Mouse (Mus musculus): Measurements from ENCODE around the gene Gpatch4.

The Gpatch4 gene

DNA sequence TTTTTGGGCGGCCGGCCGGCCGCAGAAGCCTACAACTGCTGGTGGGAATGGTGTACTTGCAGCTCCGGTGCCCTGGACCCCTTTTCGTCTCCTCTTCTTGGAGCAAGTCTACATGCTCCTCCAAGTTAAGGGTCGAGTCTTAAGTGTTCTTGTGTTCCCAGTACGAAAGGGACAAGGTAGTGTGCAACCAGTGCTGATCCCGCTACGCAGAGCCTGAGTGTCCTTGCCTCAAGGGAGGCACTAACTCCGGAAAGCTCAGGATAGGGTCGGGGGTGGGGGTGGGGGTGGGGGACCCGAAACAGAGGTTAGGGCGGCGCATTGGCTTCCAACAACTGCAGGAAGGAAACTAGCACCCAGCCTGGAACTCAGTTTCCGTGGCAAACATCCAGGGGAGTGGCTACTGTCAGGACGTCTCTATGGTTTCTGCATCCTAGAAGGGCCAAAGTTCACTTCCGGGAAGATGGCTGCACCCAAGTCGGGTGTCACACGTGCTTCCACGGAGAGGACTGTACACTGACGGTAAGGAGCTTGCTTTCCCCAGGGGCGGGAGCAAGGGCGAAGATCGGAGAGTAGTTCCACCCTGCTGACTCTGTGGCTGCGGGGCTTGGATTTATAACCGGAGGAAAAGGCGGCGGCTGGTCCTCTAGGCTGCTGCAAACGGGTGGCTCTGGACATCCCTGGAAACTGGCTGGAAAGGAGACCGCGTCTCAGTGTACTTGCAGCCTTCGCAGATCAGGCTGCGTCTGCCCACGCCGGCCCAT, at the start of gene Gpatch4:
Gene Gpatch4, plus strand, starts transcription at position 448 of the 761 bp plus-strand sequence.
- 9% methylated on average over 36 of the region's 36 CpGs for WGBS

- 42% methylated on average over 5 of the region's 6 CpGs for WGBS
Observed at GRCm38 (mm10) chr3:87993436-87993835, 49.5 kb upstream of the Gpatch4 start.

GRCm38 (mm10) chr3:87995331-87995730, 47.6 kb upstream of the Gpatch4 start:
- WGBS: 49% methylated on average over 11 of the region's 11 CpGs

GRCm38 (mm10) chr3:87996401-87996800, 46.5 kb upstream of the Gpatch4 start:
- 45% methylated on average over 15 of the region's 15 CpGs for WGBS

GRCm38 (mm10) chr3:87996971-87997614, 45.8 kb upstream of the Gpatch4 start:
- 5% methylated on average over 49 of the region's 49 CpGs for WGBS

- 6% methylated on average over 7 of the region's 7 CpGs for WGBS
Observed at GRCm38 (mm10) chr3:87998747-87999146, 44.2 kb upstream of the Gpatch4 start.

DNA sequence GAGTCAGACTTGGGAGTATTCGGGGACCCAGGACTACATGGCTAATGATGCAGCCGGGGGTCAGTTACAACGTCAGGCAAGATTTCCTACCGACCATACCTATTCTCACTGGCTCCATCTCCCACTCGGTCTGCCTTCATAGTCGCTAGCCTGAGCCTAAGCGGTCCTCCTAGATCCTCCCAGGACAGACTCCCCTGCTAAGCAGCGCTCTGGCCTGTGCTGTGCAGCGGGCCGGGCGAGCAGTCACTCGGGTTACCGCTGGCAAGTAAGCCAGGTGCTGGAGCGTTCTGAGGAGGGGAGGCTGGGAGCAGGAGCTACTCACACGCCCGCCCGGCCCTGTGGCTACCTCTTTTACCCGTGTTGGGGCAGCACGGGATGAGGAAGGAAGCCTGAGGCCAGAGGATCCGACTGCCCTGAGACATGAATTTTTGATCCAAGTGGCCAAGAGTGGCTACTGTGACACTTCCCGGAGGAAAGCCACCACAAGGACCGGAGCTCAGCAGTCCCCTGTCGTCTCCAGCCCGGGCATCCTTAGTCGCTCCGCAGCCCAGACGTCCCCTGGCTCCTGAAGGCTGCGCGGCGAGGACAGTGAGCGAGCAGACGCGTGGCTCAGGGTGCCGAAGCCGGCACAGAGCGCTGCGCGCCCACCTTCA, 43.5 kb upstream of the Gpatch4 start:
- WGBS: 2% methylated on average over 38 of the region's 38 CpGs

DNA sequence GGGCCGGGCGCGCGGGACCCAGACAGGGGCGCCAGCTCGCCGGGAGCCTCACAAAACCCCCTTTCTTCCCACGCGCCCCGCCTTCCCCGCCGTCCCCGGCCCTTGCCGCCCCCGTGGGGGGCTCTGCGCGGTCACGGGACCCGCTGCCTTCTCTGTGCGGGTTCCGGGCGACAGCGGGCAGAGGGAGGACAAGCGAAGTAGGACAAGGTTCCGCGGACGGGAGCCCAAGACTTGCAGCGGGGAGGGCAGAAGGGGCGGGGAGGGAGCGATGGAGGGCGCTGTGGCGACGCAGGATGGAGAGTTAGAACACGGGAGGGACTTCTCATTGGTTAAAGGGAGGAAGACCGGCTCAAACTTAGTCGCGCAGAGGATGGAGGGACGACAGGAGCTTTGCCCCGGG, 42.7 kb upstream of the Gpatch4 start, which contains the start of gene Bcan:
Gene Bcan, minus strand, starts transcription at position 50 of the 400 bp plus-strand sequence.
- 1% methylated on average over 39 of the region's 39 CpGs for WGBS

- 26% methylated on average over 11 of the region's 11 CpGs for WGBS
Observed at GRCm38 (mm10) chr3:88000816-88001595, 41.9 kb upstream of the Gpatch4 start.

- 20% methylated on average over 17 of the region's 17 CpGs for WGBS
Observed at GRCm38 (mm10) chr3:88002291-88002976, 40.5 kb upstream of the Gpatch4 start.

GRCm38 (mm10) chr3:88005822-88006786, 36.8 kb upstream of the Gpatch4 start:
- WGBS: 84% methylated on average over 18 of the region's 18 CpGs

DNA sequence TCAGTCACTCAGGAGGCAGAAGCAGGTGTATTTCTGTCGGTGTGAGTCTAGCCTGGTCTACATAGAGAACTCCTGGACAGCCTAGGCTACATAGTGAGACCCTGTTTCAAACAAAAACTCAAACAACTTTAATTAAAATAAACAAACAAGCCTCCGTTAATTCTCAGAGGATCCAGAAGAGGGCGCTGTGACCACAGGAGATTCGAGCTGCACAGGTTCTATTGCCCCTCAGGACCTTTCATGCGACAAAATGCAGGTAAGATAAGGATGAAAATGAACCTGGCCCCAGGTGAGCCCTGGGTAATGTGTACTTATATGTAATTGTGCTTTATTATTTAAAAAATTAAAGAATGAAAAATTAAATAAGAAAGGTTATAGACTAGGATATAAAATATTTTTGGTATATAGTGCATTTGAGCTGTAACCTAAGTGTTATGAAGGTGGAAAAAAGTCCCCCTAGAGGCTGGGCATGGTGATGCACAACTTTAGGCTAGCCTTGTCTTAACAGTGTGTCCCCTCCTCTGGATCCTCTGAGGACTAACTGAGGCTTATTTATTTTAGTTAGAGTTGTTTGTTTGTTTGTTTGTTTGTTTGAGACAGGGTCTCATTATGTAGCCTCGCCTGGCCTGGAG, 32.2 kb upstream of the Gpatch4 start:
- 18% methylated on average over 6 of the region's 6 CpGs for WGBS

- WGBS: 7% methylated on average over 66 of the region's 66 CpGs
Observed at GRCm38 (mm10) chr3:88022322-88023191, 20.4 kb upstream of the Gpatch4 start.

DNA sequence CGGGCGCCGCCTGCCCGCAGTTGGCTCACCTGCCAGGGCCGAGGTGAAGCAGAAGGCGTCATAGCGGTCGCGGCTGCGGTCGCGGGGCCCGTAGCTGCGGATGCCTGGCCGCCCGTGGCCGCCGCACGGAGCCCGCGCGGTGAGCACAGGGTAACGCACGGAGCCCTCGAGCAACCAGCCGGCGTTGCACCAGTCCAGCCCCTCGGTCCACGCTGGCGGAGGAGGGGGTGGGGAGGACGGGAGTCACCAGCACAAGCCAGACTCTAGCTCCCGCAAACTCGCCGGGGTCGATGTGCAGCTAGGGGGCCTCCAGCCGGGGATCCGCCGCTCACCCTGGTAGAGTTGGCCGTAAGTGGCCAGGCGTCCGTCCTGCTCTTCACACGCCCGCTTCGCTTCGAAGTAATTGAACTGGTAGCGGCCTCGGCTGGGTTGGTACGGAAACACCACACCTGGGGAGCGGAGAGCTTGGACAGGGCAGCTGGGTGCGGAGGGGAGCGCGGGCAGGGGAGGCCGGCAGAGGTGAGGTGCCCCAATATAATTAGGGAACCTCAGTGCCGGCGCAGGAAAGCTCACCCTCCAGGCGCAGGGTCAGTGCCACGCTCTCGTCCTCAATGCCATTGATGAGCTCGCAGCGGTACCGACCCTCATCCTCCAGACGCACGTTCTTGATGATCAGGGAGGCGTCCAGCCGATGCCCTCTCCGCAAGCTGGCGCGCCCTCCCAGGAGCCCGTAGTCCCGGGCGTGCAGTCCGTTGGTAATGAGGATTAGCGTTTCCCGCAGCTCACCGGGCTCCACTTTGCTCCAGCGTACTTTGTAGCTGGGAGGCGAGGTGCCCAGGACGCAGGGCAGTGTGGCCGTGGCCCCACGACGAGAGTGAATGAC, 19.5 kb upstream of the Gpatch4 start:
- 2% methylated on average over 81 of the region's 81 CpGs for WGBS

- WGBS: 67% methylated on average over 7 of the region's 7 CpGs
Observed at GRCm38 (mm10) chr3:88026823-88027222, 16.1 kb upstream of the Gpatch4 start.

DNA sequence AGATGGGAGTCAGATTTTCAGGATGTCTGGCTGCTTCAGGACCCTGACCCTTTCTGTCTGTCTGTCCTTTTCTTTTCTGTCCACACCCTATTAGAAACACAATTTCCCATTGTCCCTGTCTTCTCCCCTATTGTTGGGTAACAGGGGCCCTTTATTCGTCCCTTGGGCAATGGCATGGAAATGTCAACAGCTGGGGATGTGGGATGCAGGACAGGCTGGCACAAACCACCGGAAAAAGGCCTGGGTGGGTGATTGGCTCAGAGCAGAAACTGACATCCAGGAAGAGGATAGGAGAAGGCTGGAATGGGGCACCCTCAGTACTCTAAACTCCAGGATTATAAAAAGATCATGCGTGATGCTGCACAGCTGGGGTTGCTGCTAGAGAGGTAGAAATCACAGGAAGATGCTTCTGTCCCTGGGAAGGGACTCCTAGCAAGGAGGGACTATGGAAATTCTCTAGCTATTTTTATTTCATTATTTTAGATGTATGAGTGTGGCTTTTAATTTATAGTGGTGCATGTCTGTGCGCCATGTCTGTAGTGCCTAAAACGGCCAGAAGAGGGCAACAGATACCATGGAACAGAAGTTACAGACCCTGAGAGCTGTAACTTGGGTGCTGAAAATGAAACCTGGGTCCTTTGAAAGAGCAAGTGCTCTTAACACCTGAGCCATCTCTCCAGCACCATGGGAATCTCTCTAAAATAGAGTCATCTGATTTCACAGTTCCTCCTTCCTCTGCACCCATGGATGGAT, 15.3 kb upstream of the Gpatch4 start, which contains the start of gene Hapln2:
Gene Hapln2, minus strand, starts transcription at position 150 of the 753 bp plus-strand sequence.
- 58% methylated on average over 5 of the region's 5 CpGs for WGBS
